Mouse (Mus musculus) kidney, embryonic 14.5 days (tissue): Measurements from ENCODE around the gene Lrrc45. TPM values are rescaled to one million over a fixed set of nuclear protein-coding genes. Genes with fewer than 3 reads are reported as not detected.

Experiments
- ATAC-seq: fragments of 200-750 bp; cut with Nextera tagmentation; 2 replicates; pipeline ENCODE4 v1.8.0; 2017; ENCODE audit warnings: moderate number of reproducible peaks, mild to moderate bottlenecking, moderate TSS enrichment, moderate library complexity; ENCODE audit not compliant: low FRiP score, low TSS enrichment
- H3K27ac ChIP-seq: fragments of 300-500 bp; sonication (generic); 2 replicates; pipeline ENCODE4 v1.5.1; 2014; ENCODE audit warnings: low read depth, mild to moderate bottlenecking, low read length, moderate library complexity, mixed read lengths
- H3K27me3 ChIP-seq: fragments of 300-500 bp; sonication (generic); 2 replicates; pipeline ENCODE4 v1.6.1; 2014; ENCODE audit warnings: mild to moderate bottlenecking, low read length; ENCODE audit not compliant: control insufficient read depth, insufficient read depth
- H3K36me3 ChIP-seq: fragments of 300-500 bp; sonication (generic); 2 replicates; pipeline ENCODE4 v1.6.1; 2014; ENCODE audit warnings: low read length, mixed read lengths; ENCODE audit not compliant: control insufficient read depth, insufficient read depth
- H3K4me1 ChIP-seq: fragments of 300-500 bp; sonication (generic); 2 replicates; pipeline ENCODE4 v1.6.1; 2014; ENCODE audit warnings: low read length, mixed read lengths; ENCODE audit not compliant: control insufficient read depth, insufficient read depth
- H3K4me2 ChIP-seq: fragments of 300-500 bp; sonication (generic); replicated peaks from 2 replicates; pipeline ENCODE4 v1.6.1; 2014; ENCODE audit warnings: low read depth, mild to moderate bottlenecking, low read length
- H3K4me3 ChIP-seq: fragments of 300-500 bp; sonication (generic); 2 replicates; pipeline ENCODE4 v1.5.1; 2014; ENCODE audit warnings: mild to moderate bottlenecking, low read length
- H3K9ac ChIP-seq: fragments of 300-500 bp; sonication (generic); 2 replicates; pipeline ENCODE4 v1.6.1; 2014; ENCODE audit warnings: low read depth, mild to moderate bottlenecking, low read length, moderate library complexity
- H3K9me3 ChIP-seq: fragments of 300-500 bp; sonication (generic); 2 replicates; pipeline ENCODE4 v1.6.1; 2016; ENCODE audit warnings: low read length; ENCODE audit not compliant: control insufficient read depth
- WGBS: fragments of 180-500 bp; shearing (Covaris S2); extraction: QIAGEN DNeasy Blood & Tissue Kit; methylation state at CpG from one replicate; pipeline ENCODE4 v1.1.7; 2014; 5-methylcytosine and 5-hydroxymethylcytosine counted together
- polyA plus RNA-seq: library from polyadenylated mRNA; unstranded; fragments of >200 nt; fragmentation: Nextera tagmentation; extraction: Ambion mirVana; gene quantifications from 2 replicates; pipeline ENCODE4 v1.2.1, GENCODE M21; 2014

Gene Lrrc45
- polyA plus RNA-seq, 1 experiment from 2014 or later, result 43.1 TPM

DNA sequence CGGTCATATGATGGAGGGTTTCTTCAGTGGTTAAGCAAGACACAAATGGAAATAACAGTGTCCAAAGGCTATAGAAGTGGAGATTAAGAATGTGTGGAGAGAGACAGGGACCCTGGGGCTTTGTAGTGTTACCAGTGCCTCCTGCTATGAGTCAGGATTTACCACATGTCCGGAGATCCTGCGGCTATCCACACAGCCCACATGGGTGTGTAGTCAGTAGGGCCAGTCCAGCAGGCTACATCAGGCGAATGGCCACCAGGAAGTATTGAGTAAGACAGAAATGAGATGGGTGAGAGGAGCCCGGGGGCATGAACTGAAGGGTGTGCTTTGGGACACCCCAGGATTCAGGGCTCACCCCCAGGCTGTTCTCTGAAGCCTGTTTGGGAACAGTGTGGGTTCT lies 31.0 kb upstream of the Lrrc45 start:
- no peak for ATAC-seq
- no peaks in the 10 kb centered on the region for H3K9me3 ChIP-seq
- no peak overlapping the region for H3K9ac ChIP-seq
- no peaks in the 10 kb centered on the region for H3K4me1 ChIP-seq
- no peaks in the 10 kb centered on the region for H3K27me3 ChIP-seq
- WGBS, result 94% methylated on average over 5 of the region's 5 CpGs
- H3K27ac ChIP-seq, result no peak overlapping the region
- H3K36me3 ChIP-seq, result peaks cover 51% of the 10 kb centered on the region
- H3K4me2 ChIP-seq, result no peak overlapping the region
- no peak overlapping the region for H3K4me3 ChIP-seq

- Histone ChIP-seq H3K27ac (no peak overlapping the region), H3K9me3 (no peaks in the 10 kb centered on the region), H3K27me3 (no peaks in the 10 kb centered on the region), H3K4me2 (no peak overlapping the region), H3K9ac (no peak overlapping the region), H3K4me3 (no peak overlapping the region), H3K36me3 (peaks cover 50% of the 10 kb centered on the region), H3K4me1 (no peaks in the 10 kb centered on the region)
- ATAC-seq, result no peak
- 98% methylated on average over 3 of the region's 3 CpGs for WGBS
Observed at GRCm38 (mm10) chr11:120683536-120683935, 30.2 kb upstream of the Lrrc45 start.

GRCm38 (mm10) chr11:120684086-120684485 lies 29.6 kb upstream of the Lrrc45 start:
- 68% methylated on average over 2 of the region's 2 CpGs for WGBS
- no peaks in the 10 kb centered on the region for H3K27me3 ChIP-seq
- no peaks in the 10 kb centered on the region for H3K4me1 ChIP-seq
- ATAC-seq, result no peak
- H3K27ac ChIP-seq, result no peak overlapping the region
- no peak overlapping the region for H3K4me3 ChIP-seq
- H3K36me3 ChIP-seq, result peaks cover 50% of the 10 kb centered on the region
- no peaks in the 10 kb centered on the region for H3K9me3 ChIP-seq
- H3K4me2 ChIP-seq, result no peak overlapping the region
- H3K9ac ChIP-seq, result no peak overlapping the region

DNA sequence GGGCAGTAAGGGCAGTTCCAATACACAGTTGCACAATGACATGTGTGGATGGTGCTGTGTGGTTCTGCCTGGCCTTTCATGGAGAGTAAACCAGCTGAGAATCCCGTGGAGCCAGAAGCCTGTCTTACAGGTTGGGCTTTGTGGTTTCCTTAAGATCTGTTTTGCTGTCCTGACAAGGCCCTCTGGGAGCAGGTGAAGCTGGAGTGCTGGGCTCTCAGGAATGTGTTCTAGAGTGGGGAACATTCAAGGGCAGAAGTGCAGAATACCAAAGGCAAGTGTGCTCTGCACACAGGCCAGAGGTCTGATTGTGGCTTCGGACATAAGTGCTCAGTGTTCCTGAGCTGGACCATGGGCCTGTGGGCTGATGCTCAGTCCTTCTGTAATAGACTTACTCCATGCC lies 29.1 kb upstream of the Lrrc45 start:
- 86% methylated on average over 2 of the region's 2 CpGs for whole genome bisulfite sequencing
- Histone ChIP-seq H3K4me1 (no peaks in the 10 kb centered on the region), H3K4me2 (no peak overlapping the region), H3K27me3 (no peaks in the 10 kb centered on the region), H3K9me3 (no peaks in the 10 kb centered on the region), H3K27ac (no peak overlapping the region), H3K4me3 (no peak overlapping the region), H3K36me3 (peaks cover 54% of the 10 kb centered on the region), H3K9ac (no peak overlapping the region)
- no peak for ATAC-seq

- H3K9ac ChIP-seq, result no peak overlapping the region
- 74% methylated on average over 20 of the region's 20 CpGs for WGBS
- no peaks in the 10 kb centered on the region for H3K9me3 ChIP-seq
- no peaks in the 10 kb centered on the region for H3K27me3 ChIP-seq
- H3K4me1 ChIP-seq, result no peaks in the 10 kb centered on the region
- H3K36me3 ChIP-seq, result peaks cover 41% of the 10 kb centered on the region
- ATAC-seq, result no peak
- peak overlapping the region; percentile 42 for H3K27ac ChIP-seq
- no peak overlapping the region for H3K4me2 ChIP-seq
- H3K4me3 ChIP-seq, result no peak overlapping the region
Observed at GRCm38 (mm10) chr11:120686650-120687272, 27.0 kb upstream of the Lrrc45 start.

DNA sequence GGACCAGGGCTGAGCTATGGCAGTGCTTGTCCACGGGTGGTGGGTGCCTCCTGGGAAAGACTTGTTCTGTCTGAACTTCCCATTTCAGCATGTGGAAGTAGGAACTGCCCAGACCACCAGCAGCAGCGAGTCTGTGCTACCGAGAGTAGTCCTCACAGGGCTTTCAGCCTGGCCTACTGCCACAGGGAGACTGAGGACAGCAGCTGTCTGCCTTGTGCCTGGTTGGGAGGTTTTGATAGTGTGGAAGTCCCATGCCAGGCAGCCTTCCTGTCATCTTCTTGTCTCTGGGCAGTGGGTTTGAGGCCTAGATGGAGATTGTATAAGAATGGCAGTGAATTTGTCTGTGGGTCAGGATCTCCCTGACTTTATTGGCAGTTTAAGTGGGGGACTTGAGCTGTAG lies 24.4 kb upstream of the Lrrc45 start:
- no peak overlapping the region for H3K4me2 ChIP-seq

GRCm38 (mm10) chr11:120692471-120693011 lies 21.2 kb upstream of the Lrrc45 start:
- no peak overlapping the region for H3K27ac ChIP-seq
- no peaks in the 10 kb centered on the region for H3K9me3 ChIP-seq
- no peak for ATAC-seq
- H3K4me3 ChIP-seq, result no peak overlapping the region
- no peak overlapping the region for H3K9ac ChIP-seq
- WGBS, result 92% methylated on average over 4 of the region's 4 CpGs
- H3K4me1 ChIP-seq, result peaks cover 30% of the 10 kb centered on the region
- no peak overlapping the region for H3K4me2 ChIP-seq
- peaks cover 29% of the 10 kb centered on the region for H3K36me3 ChIP-seq
- H3K27me3 ChIP-seq, result no peaks in the 10 kb centered on the region

More for the DNA sequence above, 24.4 kb upstream of the Lrrc45 start:
- no peak overlapping the region for H3K4me3 ChIP-seq
- no peak for ATAC-seq
- no peaks in the 10 kb centered on the region for H3K4me1 ChIP-seq
- H3K27me3 ChIP-seq, result no peaks in the 10 kb centered on the region
- H3K9ac ChIP-seq, result no peak overlapping the region
- H3K36me3 ChIP-seq, result peaks cover 34% of the 10 kb centered on the region
- WGBS, result 83% methylated on average over 3 of the region's 3 CpGs
- no peak overlapping the region for H3K27ac ChIP-seq
- H3K9me3 ChIP-seq, result no peaks in the 10 kb centered on the region

DNA sequence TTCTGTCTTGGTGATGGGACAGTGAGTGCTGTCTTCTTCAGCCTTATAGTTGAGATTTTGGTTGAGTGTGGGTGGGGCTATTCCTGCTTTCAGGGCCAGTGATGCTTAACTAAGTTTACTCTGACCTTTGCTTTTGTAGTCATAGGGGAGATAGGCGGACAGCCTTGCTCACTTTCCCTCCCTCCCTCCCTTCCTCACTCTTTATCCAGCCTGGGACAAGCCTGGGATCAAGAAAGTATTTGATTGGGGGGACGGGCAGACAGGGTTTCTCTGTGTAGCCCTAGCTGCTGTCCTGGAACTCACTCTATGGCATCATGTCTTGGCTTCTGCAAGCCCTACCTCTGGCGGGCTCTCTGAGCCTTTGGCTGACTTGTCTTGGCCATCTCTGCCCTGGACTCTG lies 20.3 kb upstream of the Lrrc45 start:
- 77% methylated on average over 3 of the region's 3 CpGs for WGBS
- H3K27me3 ChIP-seq, result no peaks in the 10 kb centered on the region
- peaks cover 24% of the 10 kb centered on the region for H3K36me3 ChIP-seq
- no peak overlapping the region for H3K4me2 ChIP-seq
- peaks cover 39% of the 10 kb centered on the region for H3K4me1 ChIP-seq
- H3K27ac ChIP-seq, result no peak overlapping the region
- no peak overlapping the region for H3K9ac ChIP-seq
- no peaks in the 10 kb centered on the region for H3K9me3 ChIP-seq
- H3K4me3 ChIP-seq, result no peak overlapping the region
- no peak for ATAC-seq

DNA sequence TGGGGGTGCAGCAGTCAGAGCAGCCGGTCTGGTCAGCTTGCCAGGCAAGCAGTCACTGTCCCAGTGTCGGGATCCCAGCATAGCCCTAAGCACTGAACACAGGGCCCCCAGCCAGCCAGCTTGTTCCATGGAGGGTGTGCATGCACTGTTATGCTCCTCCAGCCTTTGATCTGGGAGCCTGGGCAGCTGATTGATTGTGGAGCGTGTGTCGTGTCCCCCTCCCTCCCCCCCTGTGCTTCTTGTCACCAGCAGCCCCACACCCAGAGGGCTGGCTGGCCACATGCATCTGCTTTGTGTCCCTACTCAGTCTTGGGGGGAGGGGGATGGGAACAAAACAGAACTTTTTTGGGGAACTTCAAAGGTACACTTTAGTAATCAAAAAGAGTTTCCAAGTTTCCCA lies 18.5 kb upstream of the Lrrc45 start:
- H3K4me1 ChIP-seq, result peaks cover 40% of the 10 kb centered on the region
- peak; percentile 70 for ATAC-seq
- H3K27me3 ChIP-seq, result no peaks in the 10 kb centered on the region
- H3K27ac ChIP-seq, result peak overlapping the region; percentile 33; the same call in 1 of the 2 replicates
- H3K9me3 ChIP-seq, result no peaks in the 10 kb centered on the region
- no peak overlapping the region for H3K4me2 ChIP-seq
- WGBS, result 6% methylated on average over 4 of the region's 4 CpGs
- H3K4me3 ChIP-seq, result no peak overlapping the region
- H3K36me3 ChIP-seq, result peaks cover 16% of the 10 kb centered on the region; the same call in 1 of the 2 replicates
- no peak overlapping the region for H3K9ac ChIP-seq
